Mouse (Mus musculus) liver, postnatal 0 days (tissue): ENCODE data around the gene Frmd6.

Experiments used
- CTCF ChIP-seq: sonication (generic); IDR thresholded peaks from 2 replicates; pipeline ENCODE4 v1.5.1; 2016; ENCODE audit warnings: antibody characterized with exemption, low read depth
- EP300 ChIP-seq: IDR thresholded peaks from 2 replicates; pipeline ENCODE4 v1.6.1; 2016; ENCODE audit warnings: antibody characterized with exemption, low read depth, mild to moderate bottlenecking

DNA sequence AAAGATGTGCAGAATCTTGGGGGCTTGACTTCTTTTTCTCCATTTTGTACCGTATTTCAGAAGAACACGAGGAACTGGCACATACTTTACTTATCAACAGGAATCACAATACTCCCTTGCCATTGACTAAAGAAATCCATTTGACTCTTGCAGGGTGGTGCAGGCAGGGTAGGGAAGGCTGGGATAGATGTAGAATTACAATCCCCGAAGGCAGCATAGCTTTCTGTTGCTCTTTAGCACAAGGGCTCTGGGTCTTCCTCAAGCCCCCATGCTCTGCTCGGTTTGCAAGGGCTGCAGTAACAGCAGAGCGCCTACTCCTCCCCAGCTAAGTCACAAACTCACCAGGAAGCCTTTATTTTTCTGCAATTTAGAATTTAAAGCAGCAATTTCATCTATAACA lies 47.8 kb upstream of the Frmd6 start:
- no peak for TF ChIP-seq CTCF
- TF ChIP-seq EP300, result no peak
